ENCODE assay signal across 26 mouse cellular contexts in the genomic region with DNA sequence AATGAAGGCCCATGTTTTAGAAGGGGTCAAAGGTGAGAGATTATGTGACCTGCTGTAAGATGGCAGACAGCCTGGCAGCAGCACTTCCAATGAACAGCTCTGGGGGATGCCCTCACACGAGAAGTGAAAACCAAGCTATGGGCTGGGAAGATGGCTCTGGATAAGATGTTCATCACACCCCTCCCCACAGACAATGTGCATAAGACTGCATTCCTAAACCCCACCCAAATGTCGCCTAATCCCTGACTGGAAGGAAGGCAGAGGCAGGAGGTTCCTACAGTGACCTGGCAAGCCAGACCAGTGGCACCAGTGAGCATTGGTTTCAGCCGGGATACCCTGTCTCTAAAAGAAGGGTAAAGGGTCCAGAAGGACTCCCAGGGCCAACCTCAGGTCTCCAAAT.
"Had no signal": no experiment of that assay in that cellular context is flagged by ENCODE, and none has a peak within 500 bp of the region (broad histone marks: within the 10 kb centered on the region; RNA-seq: fewer than 3 reads in every experiment).

No protein-coding gene starts in this region.

- ATAC-seq: inflammation-experienced regulatory T-cells, adult 6 months; intestine, embryonic 15.5 days; intestine, postnatal 0 days had no signal

- H3K4me2 ChIP-seq: heart, embryonic 12.5 days; hindbrain, embryonic 13.5 days; hindbrain, embryonic 15.5 days; intestine, embryonic 15.5 days; limb, embryonic 12.5 days; liver, embryonic 11.5 days; liver, embryonic 13.5 days; liver, embryonic 15.5 days had no signal

- H3K36me3 ChIP-seq: liver, embryonic 15.5 days had no signal

- H3K4me3 ChIP-seq: gastrocnemius, adult 2 months; heart, embryonic 10.5 days; heart, embryonic 12.5 days; hindbrain, embryonic 13.5 days; hindbrain, embryonic 15.5 days; intestine, embryonic 15.5 days; layer of hippocampus, adult 2 months; left cerebral cortex, adult 2 months; limb, embryonic 10.5 days; limb, embryonic 12.5 days; liver, embryonic 13.5 days; liver, embryonic 15.5 days had no signal

- H3K27ac ChIP-seq: gastrocnemius, adult 2 months; hindbrain, embryonic 13.5 days; intestine, embryonic 15.5 days; layer of hippocampus, adult 2 months; left cerebral cortex, adult 2 months; limb, embryonic 10.5 days; liver, embryonic 13.5 days; liver, embryonic 15.5 days had no signal

- H3K4me1 ChIP-seq: liver, embryonic 15.5 days had no signal

- DNase-seq: gastrocnemius, adult 2 months; gastrocnemius, postnatal 10 days; gastrocnemius, postnatal 25 days; heart, adult 18-20 months; heart, postnatal 10 days; heart, postnatal 4 days; kidney, adult 18-20 months; kidney, adult 8-10 months; kidney, postnatal 10 days; kidney, postnatal 25 days; kidney, postnatal 4 days; liver; liver, embryonic 13.5 days had no signal

- H3K9me3 ChIP-seq: heart, embryonic 10.5 days; heart, embryonic 12.5 days; hindbrain, embryonic 13.5 days; hindbrain, embryonic 15.5 days; intestine, embryonic 15.5 days; limb, embryonic 10.5 days; limb, embryonic 12.5 days; liver, embryonic 13.5 days; liver, embryonic 15.5 days had no signal

- H3K27me3 ChIP-seq: heart, embryonic 12.5 days; hindbrain, embryonic 13.5 days; hindbrain, embryonic 15.5 days; intestine, embryonic 15.5 days; limb, embryonic 12.5 days; liver, embryonic 13.5 days; liver, embryonic 15.5 days had no signal

- H3K9ac ChIP-seq: heart, embryonic 12.5 days; hindbrain, embryonic 13.5 days; hindbrain, embryonic 15.5 days; intestine, embryonic 15.5 days; limb, embryonic 12.5 days; liver, embryonic 13.5 days; liver, embryonic 15.5 days had no signal
